Mouse (Mus musculus): ENCODE measurements at regions not wholly inside any gene's neighbourhood (a gene's known extent, or its start where the extent isn't known, plus 50 kb on each side); places are given as distances from the start of the nearest gene placed in this dataset.
A peak's percentile ranks its signal among the peaks of the same experiment; 100 is the strongest.

DNA sequence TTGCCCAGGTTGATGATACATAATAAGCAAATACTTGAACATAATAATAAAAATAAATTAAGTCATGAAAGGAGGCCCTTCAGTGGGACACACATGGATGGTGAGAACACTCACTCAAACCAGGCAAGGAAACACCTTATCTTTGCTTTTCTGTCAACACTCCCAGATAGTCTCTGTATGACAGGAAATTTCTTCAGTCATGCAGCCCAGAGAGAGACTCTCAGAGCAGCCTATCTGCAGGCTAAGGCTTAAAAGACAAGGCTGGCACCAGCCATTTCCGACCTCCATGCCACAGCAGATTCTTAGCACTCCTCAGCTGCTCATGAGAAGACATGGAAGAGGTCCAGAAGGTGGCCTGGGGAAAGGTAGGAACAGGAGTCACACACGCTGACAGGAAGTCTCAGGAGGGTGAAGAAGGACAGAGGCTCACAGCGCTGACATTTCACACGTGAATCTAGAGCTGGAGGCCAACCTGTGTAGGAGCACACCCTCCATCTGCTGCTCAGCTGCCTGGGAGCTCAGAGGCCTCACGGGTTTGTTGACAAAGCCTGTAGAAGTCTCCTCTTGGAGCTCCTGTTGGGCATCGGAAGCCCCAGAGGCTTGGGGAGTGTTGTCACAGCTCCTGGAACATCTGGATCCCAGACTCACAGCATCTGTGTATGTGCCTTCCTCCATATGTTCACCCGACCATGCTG, 232.3 kb downstream of the Qk start:
- 77% methylated on average over 7 of the region's 7 CpGs for WGBS
- Histone ChIP-seq H3K4me3 (ENCODE audit: low read depth, low read length) (no peak overlapping the region), H3K27me3 (ENCODE audit: control insufficient read depth, insufficient read depth, low read length) (no peaks in the 10 kb centered on the region), H3K36me3 (ENCODE audit: control insufficient read depth, insufficient read depth, low read length) (no peaks in the 10 kb centered on the region), H3K4me1 (replicated peaks; ENCODE audit: control insufficient read depth, insufficient read depth, low read length) (no peaks in the 10 kb centered on the region), H3K27ac (ENCODE audit: low read depth, low read length) (no peak overlapping the region), H3K4me2 (replicated peaks; ENCODE audit: low read depth, low read length) (no peak overlapping the region), H3K9ac (ENCODE audit: low read depth, low read length) (no peak overlapping the region), H3K9me3 (ENCODE audit: control insufficient read depth, low read length) (no peaks in the 10 kb centered on the region)
- no peak for ATAC-seq (ENCODE audit: low FRiP score)
- no peak for DNase-seq (ENCODE audit: low spot score)

DNA sequence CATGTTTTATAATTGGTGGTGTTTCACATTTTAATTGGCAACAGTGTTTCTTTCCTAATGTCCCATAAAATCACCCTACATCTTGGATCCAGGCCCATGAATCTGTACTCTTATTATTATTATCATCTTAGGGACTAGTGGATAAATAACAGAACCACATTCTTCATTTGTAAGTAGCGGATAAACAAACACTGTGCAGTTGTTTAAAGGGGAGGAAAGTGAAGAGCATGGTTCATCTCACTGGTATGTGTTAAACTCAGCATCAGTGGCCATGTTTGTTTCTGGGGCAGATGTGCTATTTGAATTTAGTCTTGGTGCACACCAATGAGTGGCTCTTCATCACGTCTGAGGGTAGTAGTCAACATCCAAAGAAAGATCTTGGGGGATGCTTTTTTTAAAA, 233.1 kb downstream of the Qk start:
- Histone ChIP-seq H3K4me3 (ENCODE audit: low read depth, low read length) (no peak overlapping the region), H3K9me3 (ENCODE audit: control insufficient read depth, low read length) (no peaks in the 10 kb centered on the region), H3K4me2 (replicated peaks; ENCODE audit: low read depth, low read length) (no peak overlapping the region), H3K27ac (ENCODE audit: low read depth, low read length) (no peak overlapping the region), H3K9ac (ENCODE audit: low read depth, low read length) (no peak overlapping the region), H3K4me1 (replicated peaks; ENCODE audit: control insufficient read depth, insufficient read depth, low read length) (0 out of 2 replicates have a peak, but pooled peaks cover 2% of the 10 kb centered on the region), H3K36me3 (ENCODE audit: control insufficient read depth, insufficient read depth, low read length) (no peaks in the 10 kb centered on the region), H3K27me3 (ENCODE audit: control insufficient read depth, insufficient read depth, low read length) (no peaks in the 10 kb centered on the region)
- WGBS = 91% methylated on average over 2 of the region's 2 CpGs
- DNase-seq (ENCODE audit: low spot score) = no peak
- ATAC-seq (ENCODE audit: low FRiP score) = no peak

DNA sequence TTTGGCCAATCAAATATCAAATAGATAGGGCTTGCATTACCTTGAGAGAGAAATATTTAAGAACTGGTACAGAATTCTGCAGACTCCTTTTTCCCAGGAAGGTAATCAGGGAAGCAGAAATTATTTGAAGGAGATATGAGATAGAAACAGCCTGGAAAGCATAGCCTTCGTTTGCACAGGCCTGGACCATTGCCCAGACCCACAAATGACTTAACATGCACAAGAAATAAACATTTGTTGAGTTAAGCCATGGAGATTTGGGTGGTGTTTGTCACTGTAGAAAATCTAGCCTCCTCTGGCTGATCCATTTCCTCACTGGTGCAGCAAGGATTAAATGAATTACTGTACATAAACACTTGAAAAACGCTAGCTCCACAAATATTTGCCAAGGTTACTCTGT, 233.5 kb downstream of the Qk start:
- DNase-seq (ENCODE audit: low spot score) (no peak), ATAC-seq (ENCODE audit: low FRiP score) (no peak)
- H3K27ac ChIP-seq (ENCODE audit: low read depth, low read length) = no peak overlapping the region
- no peak overlapping the region for H3K9ac ChIP-seq (ENCODE audit: low read depth, low read length)
- no peaks in the 10 kb centered on the region for H3K27me3 ChIP-seq (ENCODE audit: control insufficient read depth, insufficient read depth, low read length)
- no peaks in the 10 kb centered on the region for H3K36me3 ChIP-seq (ENCODE audit: control insufficient read depth, insufficient read depth, low read length)
- 0 out of 2 replicates have a peak, but pooled peaks cover 2% of the 10 kb centered on the region for H3K4me1 ChIP-seq (replicated peaks; ENCODE audit: control insufficient read depth, insufficient read depth, low read length)
- no peak overlapping the region for H3K4me2 ChIP-seq (replicated peaks; ENCODE audit: low read depth, low read length)
- H3K4me3 ChIP-seq (ENCODE audit: low read depth, low read length) = no peak overlapping the region
- no peaks in the 10 kb centered on the region for H3K9me3 ChIP-seq (ENCODE audit: control insufficient read depth, low read length)
- 77% methylated on average over 2 of the region's 2 CpGs for WGBS

- ATAC-seq (ENCODE audit: low FRiP score) (no peak; the same call in 1 of the 2 replicates), DNase-seq (ENCODE audit: low spot score) (peak; percentile 5)
- 62% methylated on average over 10 of the region's 10 CpGs for WGBS
Observed at GRCm38 (mm10) chr17:10081721-10082120, 237.9 kb downstream of the Qk start.

DNA sequence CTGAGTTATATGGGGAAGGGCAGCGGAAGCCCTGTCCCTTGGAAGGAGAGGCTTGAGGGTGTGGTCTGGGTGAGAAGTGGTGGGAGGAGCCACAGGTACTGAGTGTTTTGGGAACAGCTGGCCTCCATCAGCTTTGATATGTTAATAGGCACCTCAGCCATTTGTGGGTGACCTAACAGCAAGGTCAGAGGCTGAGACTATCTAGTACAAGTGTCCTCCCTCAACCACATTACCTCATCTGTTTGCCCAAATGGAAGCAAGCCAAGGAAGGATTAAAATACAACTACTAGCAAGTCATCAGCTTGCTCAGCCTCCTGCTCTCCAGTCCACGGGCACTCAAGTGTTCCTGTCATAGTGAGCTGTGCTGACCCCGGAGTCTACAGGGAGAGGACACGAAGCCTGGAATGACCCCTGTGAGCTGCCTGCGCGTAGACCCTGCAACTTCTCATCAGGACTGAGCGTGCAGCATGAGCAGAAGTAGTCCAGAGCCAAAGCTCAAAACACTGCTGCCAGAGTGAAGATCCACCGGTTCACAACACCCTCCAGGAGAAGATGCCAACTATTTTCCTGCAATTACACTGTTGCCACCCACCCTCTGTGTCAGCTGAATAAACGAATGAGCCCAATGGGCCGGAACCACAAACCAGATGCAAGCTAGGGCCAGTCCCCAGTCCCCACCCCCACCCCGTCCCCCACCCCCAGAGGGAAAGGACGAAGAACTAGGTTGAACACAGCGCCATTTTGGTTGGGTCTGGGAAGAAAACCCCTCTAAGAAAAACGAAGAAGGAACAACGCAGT, 239.6 kb downstream of the Qk start:
- Histone ChIP-seq H3K27ac (ENCODE audit: low read depth, low read length) (no peak overlapping the region), H3K9me3 (ENCODE audit: control insufficient read depth, low read length) (no peaks in the 10 kb centered on the region), H3K9ac (ENCODE audit: low read depth, low read length) (no peak overlapping the region), H3K4me2 (replicated peaks; ENCODE audit: low read depth, low read length) (no peak overlapping the region), H3K36me3 (ENCODE audit: control insufficient read depth, insufficient read depth, low read length) (no peaks in the 10 kb centered on the region), H3K4me1 (replicated peaks; ENCODE audit: control insufficient read depth, insufficient read depth, low read length) (peaks cover 4% of the 10 kb centered on the region; the same call in 1 of the 2 replicates), H3K27me3 (ENCODE audit: control insufficient read depth, insufficient read depth, low read length) (no peaks in the 10 kb centered on the region), H3K4me3 (ENCODE audit: low read depth, low read length) (no peak overlapping the region)
- no peak for DNase-seq (ENCODE audit: low spot score)
- 81% methylated on average over 15 of the region's 15 CpGs for WGBS
- ATAC-seq (ENCODE audit: low FRiP score) = 0 out of 2 replicates have a peak, but pooled peaks have one; percentile 33

More at GRCm38 (mm10) chr17:10081721-10082120, 237.9 kb downstream of the Qk start:
- Histone ChIP-seq H3K9me3 (ENCODE audit: control insufficient read depth, low read length) (no peaks in the 10 kb centered on the region), H3K4me2 (replicated peaks; ENCODE audit: low read depth, low read length) (no peak overlapping the region), H3K27ac (ENCODE audit: low read depth, low read length) (no peak overlapping the region), H3K4me3 (ENCODE audit: low read depth, low read length) (no peak overlapping the region), H3K9ac (ENCODE audit: low read depth, low read length) (no peak overlapping the region), H3K4me1 (replicated peaks; ENCODE audit: control insufficient read depth, insufficient read depth, low read length) (peaks cover 4% of the 10 kb centered on the region; the same call in 1 of the 2 replicates), H3K36me3 (ENCODE audit: control insufficient read depth, insufficient read depth, low read length) (no peaks in the 10 kb centered on the region), H3K27me3 (ENCODE audit: control insufficient read depth, insufficient read depth, low read length) (no peaks in the 10 kb centered on the region)

DNA sequence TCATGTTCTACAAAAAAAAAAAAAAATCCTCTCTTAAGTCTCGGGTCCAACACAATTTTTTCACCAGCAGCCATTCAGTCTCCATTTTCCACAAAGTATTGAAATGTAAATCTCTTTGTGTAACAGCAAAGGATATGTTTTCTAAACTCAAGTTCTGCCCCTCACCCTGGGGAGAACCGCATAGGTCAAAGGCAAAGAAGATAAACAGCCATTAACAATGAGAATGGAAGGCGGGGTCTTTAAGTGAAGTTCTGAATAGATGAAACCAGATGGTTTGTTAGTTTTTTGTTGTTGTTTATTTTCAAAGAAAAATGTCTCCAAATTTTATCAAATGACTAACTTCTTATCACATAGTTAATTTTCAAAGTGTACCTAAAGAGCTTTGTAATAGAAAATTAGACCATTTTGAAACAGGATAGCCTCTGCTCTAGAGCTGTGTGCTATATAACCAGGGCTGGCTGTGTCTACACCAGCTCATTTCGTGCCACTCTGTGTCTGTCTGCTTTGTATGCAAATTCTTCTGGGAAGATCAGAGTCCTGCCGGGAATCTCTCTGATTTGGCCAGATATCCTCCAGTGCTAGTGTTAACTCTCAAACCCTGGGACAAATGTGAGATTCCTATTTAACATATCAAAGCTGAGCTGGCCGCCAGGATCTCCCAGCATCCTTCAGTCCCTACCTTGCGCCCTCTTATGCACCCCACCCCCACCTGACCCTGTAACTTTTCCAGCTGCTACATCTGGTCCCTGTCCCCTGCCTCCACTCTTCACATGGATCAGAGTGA, 240.9 kb downstream of the Qk start:
- peak overlapping the region; percentile 45; the same call in 1 of the 2 replicates for H3K27ac ChIP-seq (ENCODE audit: low read depth, low read length)

DNA sequence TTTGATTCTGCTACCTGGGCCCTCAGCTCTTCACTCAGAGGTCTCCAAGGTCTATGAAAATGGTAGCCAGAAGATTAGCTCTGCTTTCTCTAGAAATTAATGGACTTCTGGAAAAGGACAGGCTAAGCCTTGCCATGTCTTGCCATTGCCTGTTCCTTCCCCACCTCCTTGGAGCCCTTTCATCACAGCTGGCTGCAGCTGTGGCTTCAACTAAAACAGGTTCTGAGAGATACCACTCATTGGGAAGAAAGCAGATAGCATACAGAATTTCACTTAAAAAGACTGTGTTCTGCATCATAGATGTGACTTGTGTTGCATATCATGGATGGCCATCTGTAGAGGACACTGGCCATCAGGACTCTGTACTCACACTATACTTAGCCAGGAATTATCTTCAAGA, 246.4 kb downstream of the Qk start:
- Histone ChIP-seq H3K4me3 (ENCODE audit: low read depth, low read length) (no peak overlapping the region), H3K27ac (ENCODE audit: low read depth, low read length) (no peak overlapping the region), H3K4me1 (replicated peaks; ENCODE audit: control insufficient read depth, insufficient read depth, low read length) (no peaks in the 10 kb centered on the region), H3K27me3 (ENCODE audit: control insufficient read depth, insufficient read depth, low read length) (no peaks in the 10 kb centered on the region), H3K36me3 (ENCODE audit: control insufficient read depth, insufficient read depth, low read length) (no peaks in the 10 kb centered on the region), H3K9ac (ENCODE audit: low read depth, low read length) (no peak overlapping the region), H3K9me3 (ENCODE audit: control insufficient read depth, low read length) (no peaks in the 10 kb centered on the region), H3K4me2 (replicated peaks; ENCODE audit: low read depth, low read length) (no peak overlapping the region)
- ATAC-seq (ENCODE audit: low FRiP score) (no peak), DNase-seq (ENCODE audit: low spot score) (no peak)

More for the DNA sequence above, 240.9 kb downstream of the Qk start:
- no peak overlapping the region for H3K4me3 ChIP-seq (ENCODE audit: low read depth, low read length)
- H3K4me1 ChIP-seq (replicated peaks; ENCODE audit: control insufficient read depth, insufficient read depth, low read length) = peaks cover 4% of the 10 kb centered on the region; the same call in 1 of the 2 replicates
- H3K4me2 ChIP-seq (replicated peaks; ENCODE audit: low read depth, low read length) = no peak overlapping the region
- H3K9me3 ChIP-seq (ENCODE audit: control insufficient read depth, low read length) = no peaks in the 10 kb centered on the region
- H3K36me3 ChIP-seq (ENCODE audit: control insufficient read depth, insufficient read depth, low read length) = no peaks in the 10 kb centered on the region
- H3K9ac ChIP-seq (ENCODE audit: low read depth, low read length) = 0 out of 2 replicates have a peak overlapping the region, but pooled peaks have one; percentile 4
- no peaks in the 10 kb centered on the region for H3K27me3 ChIP-seq (ENCODE audit: control insufficient read depth, insufficient read depth, low read length)
- ATAC-seq (ENCODE audit: low FRiP score) (peak; percentile 80), DNase-seq (ENCODE audit: low spot score) (peak; percentile 33)
- WGBS = 19% methylated on average over 7 of the region's 7 CpGs

DNA sequence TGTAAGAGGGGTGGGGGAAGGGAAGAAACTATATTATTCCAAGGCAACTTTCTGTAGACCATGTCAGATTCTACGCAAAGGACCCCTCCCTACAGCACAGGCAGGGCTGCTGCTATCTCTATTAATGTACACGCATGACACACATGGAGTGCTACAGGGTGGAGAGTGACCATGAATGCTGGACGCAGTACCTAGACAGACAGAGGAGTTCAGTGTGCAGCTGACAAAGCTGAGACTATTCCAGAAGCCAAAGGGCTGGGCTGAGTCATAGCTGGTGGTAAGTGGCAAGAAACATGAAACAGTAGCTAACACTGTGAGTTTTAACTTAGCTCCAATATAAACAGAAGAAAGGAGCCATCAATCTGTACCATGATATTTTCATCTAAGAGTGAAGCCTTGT, 250.4 kb downstream of the Qk start:
- H3K4me1 ChIP-seq (replicated peaks; ENCODE audit: control insufficient read depth, insufficient read depth, low read length) = no peaks in the 10 kb centered on the region
- no peak overlapping the region for H3K27ac ChIP-seq (ENCODE audit: low read depth, low read length)
- no peak overlapping the region for H3K9ac ChIP-seq (ENCODE audit: low read depth, low read length)
- no peak overlapping the region for H3K4me3 ChIP-seq (ENCODE audit: low read depth, low read length)
- H3K9me3 ChIP-seq (ENCODE audit: control insufficient read depth, low read length) = no peaks in the 10 kb centered on the region
- WGBS = 94% methylated on average over 3 of the region's 3 CpGs
- no peak for ATAC-seq (ENCODE audit: low FRiP score)
- DNase-seq (ENCODE audit: low spot score) = no peak
- H3K27me3 ChIP-seq (ENCODE audit: control insufficient read depth, insufficient read depth, low read length) = no peaks in the 10 kb centered on the region
- H3K36me3 ChIP-seq (ENCODE audit: control insufficient read depth, insufficient read depth, low read length) = no peaks in the 10 kb centered on the region
- no peak overlapping the region for H3K4me2 ChIP-seq (replicated peaks; ENCODE audit: low read depth, low read length)
